Mouse (Mus musculus) MEL (cell line): ENCODE results near the gene Gm45337. TPM values are rescaled to one million over a fixed set of nuclear protein-coding genes. Genes with fewer than 3 reads are reported as not detected.
"Not testable (repeated sequence)": the region's sequence is repeated elsewhere in the genome, so short reads cannot be mapped to it uniquely, and the experiment has no call there.

Experiments
- DNase-seq: peaks from one replicate; pipeline ENCODE4 v3.0.0; 2011; ENCODE audit warnings: low read depth, low spot score
- H3K27ac ChIP-seq: 2 replicates; pipeline ENCODE4 v1.5.1; 2012; ENCODE audit warnings: low read depth, mild to moderate bottlenecking, control low read depth, low read length, moderate library complexity; ENCODE audit not compliant: control insufficient read depth
- H3K27me3 ChIP-seq, 2 experiments: fragments of 150-350 bp in 1 of 2; sonication (generic) in 1 of 2; 2 replicates each; pipeline ENCODE4 v1.6.1; 2012; ENCODE audit warnings: low read length in 2 of 2, mild to moderate bottlenecking in 2 of 2, improper control_type of control experiment in 1 of 2, moderate library complexity in 1 of 2; ENCODE audit not compliant: insufficient read depth in 2 of 2, control insufficient read depth in 1 of 2
- H3K36me3 ChIP-seq, 2 experiments: 2 replicates each; pipeline ENCODE4 v1.6.1; 2012 to 2014; ENCODE audit warnings: low read length in 2 of 2, improper control_type of control experiment in 1 of 2, inconsistent platforms in 1 of 2, mild to moderate bottlenecking in 1 of 2; ENCODE audit not compliant: insufficient read depth in 2 of 2, control insufficient read depth in 1 of 2
- H3K4me1 ChIP-seq, 2 experiments: fragments of 150-350 bp in 1 of 2; sonication (generic) in 1 of 2; 2 replicates each; pipeline ENCODE4 v1.6.1; 2012; ENCODE audit warnings: low read length in 2 of 2, improper control_type of control experiment in 1 of 2, mild to moderate bottlenecking in 1 of 2; ENCODE audit not compliant: insufficient read depth in 2 of 2, control insufficient read depth in 1 of 2
- H3K4me3 ChIP-seq, 2 experiments: fragments of 150-350 bp in 1 of 2; sonication (generic) in 1 of 2; 2 replicates each; pipeline ENCODE4 v1.5.1; 2012; ENCODE audit warnings: low read depth in 2 of 2, low read length in 2 of 2, mild to moderate bottlenecking in 2 of 2, moderate library complexity in 2 of 2, control low read depth in 1 of 2, improper control_type of control experiment in 1 of 2; ENCODE audit not compliant: control insufficient read depth in 1 of 2, insufficient read depth in 1 of 2
- H3K79me2 ChIP-seq: 2 replicates; pipeline ENCODE4 v1.6.1; 2012; ENCODE audit warnings: mild to moderate bottlenecking, low read length, moderate library complexity; ENCODE audit not compliant: control insufficient read depth, poor library complexity, insufficient read depth
- H3K9ac ChIP-seq: 2 replicates; pipeline ENCODE4 v1.6.1; 2012; ENCODE audit warnings: low read depth, mild to moderate bottlenecking, control low read depth, low read length, moderate library complexity; ENCODE audit not compliant: control insufficient read depth, poor library complexity, severe bottlenecking
- H3K9me3 ChIP-seq: fragments of 150-350 bp; sonication (generic); replicated peaks from 2 replicates; pipeline ENCODE4 v1.6.1; 2012; ENCODE audit warnings: mild to moderate bottlenecking, low read length, improper control_type of control experiment, moderate library complexity; ENCODE audit not compliant: insufficient read depth
- CHD1 ChIP-seq: IDR thresholded peaks from 2 replicates; pipeline ENCODE4 v1.6.1; 2012; ENCODE audit warnings: low read depth, mild to moderate bottlenecking, inconsistent platforms, low read length, improper control_type of control experiment
- CHD2 ChIP-seq: IDR thresholded peaks from 2 replicates; pipeline ENCODE4 v1.6.1; 2011; ENCODE audit warnings: low read length, improper control_type of control experiment
- CTCF ChIP-seq, 3 experiments: IDR thresholded peaks in 2 of 3; conservative IDR thresholded peaks in 1 of 3; 2 replicates each; pipeline ENCODE4 v1.5.1; 2011 to 2012; ENCODE audit warnings: low read length in 3 of 3, low read depth in 2 of 3, mild to moderate bottlenecking in 2 of 3, improper control_type of control experiment in 1 of 3, inconsistent platforms in 1 of 3, mixed read lengths in 1 of 3, moderate library complexity in 1 of 3; ENCODE audit not compliant: control insufficient read depth in 1 of 3, insufficient read depth in 1 of 3, poor library complexity in 1 of 3, severe bottlenecking in 1 of 3
- E2F4 ChIP-seq: IDR thresholded peaks from 2 replicates; pipeline ENCODE4 v1.6.1; 2011; ENCODE audit warnings: low read depth, low read length, improper control_type of control experiment, borderline replicate concordance
- EP300 ChIP-seq, 2 experiments: IDR thresholded peaks; 2 replicates each; pipeline ENCODE4 v1.6.1; 2011; ENCODE audit warnings: improper control_type of control experiment in 2 of 2, low read length in 2 of 2, low read depth in 1 of 2, mild to moderate bottlenecking in 1 of 2
- ETS1 ChIP-seq: IDR thresholded peaks from 2 replicates; pipeline ENCODE4 v1.6.1; 2012; ENCODE audit warnings: low read depth, mild to moderate bottlenecking, inconsistent platforms, low read length, improper control_type of control experiment, moderate library complexity
- GABPA ChIP-seq: IDR thresholded peaks from 2 replicates; pipeline ENCODE4 v1.6.1; 2012; ENCODE audit warnings: low read depth, mild to moderate bottlenecking, inconsistent platforms, low read length, improper control_type of control experiment, moderate library complexity
- JUND ChIP-seq: IDR thresholded peaks from 2 replicates; pipeline ENCODE4 v1.6.1; 2011; ENCODE audit warnings: low read depth, mild to moderate bottlenecking, improper control_type of control experiment, low read length
- MAFK ChIP-seq: IDR thresholded peaks from 2 replicates; pipeline ENCODE4 v1.6.1; 2011; ENCODE audit warnings: low read depth, mild to moderate bottlenecking, low read length, improper control_type of control experiment, borderline replicate concordance
- MAX ChIP-seq: IDR thresholded peaks from 2 replicates; pipeline ENCODE4 v1.6.1; 2011; ENCODE audit warnings: low read length, improper control_type of control experiment
- MAZ ChIP-seq: IDR thresholded peaks from 2 replicates; pipeline ENCODE4 v1.6.1; 2012; ENCODE audit warnings: low read depth, mild to moderate bottlenecking, inconsistent platforms, low read length, improper control_type of control experiment
- MXI1 ChIP-seq: IDR thresholded peaks from 2 replicates; pipeline ENCODE4 v1.6.1; 2011; ENCODE audit warnings: mild to moderate bottlenecking, low read depth, low read length, improper control_type of control experiment
- MYB ChIP-seq: IDR thresholded peaks from 2 replicates; pipeline ENCODE4 v1.6.1; 2011; ENCODE audit warnings: mild to moderate bottlenecking, low read depth, low read length, improper control_type of control experiment
- NELFE ChIP-seq: IDR thresholded peaks from 2 replicates; pipeline ENCODE4 v1.6.1; 2011; ENCODE audit warnings: low read depth, low read length, improper control_type of control experiment
- NRF1 ChIP-seq: IDR thresholded peaks from 2 replicates; pipeline ENCODE4 v1.6.1; 2014; ENCODE audit warnings: low read depth, mild to moderate bottlenecking, inconsistent platforms, low read length, improper control_type of control experiment, moderate library complexity; ENCODE audit not compliant: poor library complexity, insufficient read depth, severe bottlenecking
- POLR2AphosphoS2 ChIP-seq: IDR thresholded peaks from 2 replicates; pipeline ENCODE4 v1.6.1; 2011; ENCODE audit warnings: low read length, improper control_type of control experiment
- POLR2AphosphoS5 ChIP-seq: IDR thresholded peaks from 2 replicates; pipeline ENCODE4 v1.6.1; 2012; ENCODE audit warnings: low read depth, borderline replicate concordance, mild to moderate bottlenecking, inconsistent platforms, low read length, moderate library complexity, mixed read lengths
- RAD21 ChIP-seq: IDR thresholded peaks from 2 replicates; pipeline ENCODE4 v1.6.1; 2011; ENCODE audit warnings: mild to moderate bottlenecking, low read depth, low read length, improper control_type of control experiment
- RCOR1 ChIP-seq: IDR thresholded peaks from 2 replicates; pipeline ENCODE4 v1.6.1; 2012; ENCODE audit warnings: low read depth, mild to moderate bottlenecking, inconsistent platforms, low read length, improper control_type of control experiment
- SMC3 ChIP-seq: IDR thresholded peaks from 2 replicates; pipeline ENCODE4 v1.6.1; 2011; ENCODE audit warnings: low read depth, low read length, improper control_type of control experiment
- TCF12 ChIP-seq: IDR thresholded peaks from 2 replicates; pipeline ENCODE4 v1.6.1; 2014; ENCODE audit warnings: low read depth, mild to moderate bottlenecking, inconsistent platforms, low read length, improper control_type of control experiment, moderate library complexity
- UBTF ChIP-seq: IDR thresholded peaks from 2 replicates; pipeline ENCODE4 v1.6.1; 2012; ENCODE audit warnings: low read depth, mild to moderate bottlenecking, inconsistent platforms, low read length, improper control_type of control experiment, moderate library complexity, borderline replicate concordance; ENCODE audit not compliant: insufficient read depth
- USF2 ChIP-seq, 2 experiments: IDR thresholded peaks; 2 replicates each; pipeline ENCODE4 v1.6.1; 2011 to 2012; ENCODE audit warnings: improper control_type of control experiment in 2 of 2, low read length in 2 of 2, borderline replicate concordance in 1 of 2, inconsistent platforms in 1 of 2, low read depth in 1 of 2, mild to moderate bottlenecking in 1 of 2; ENCODE audit not compliant: insufficient read depth in 1 of 2
- ZC3H11A ChIP-seq: IDR thresholded peaks from 2 replicates; pipeline ENCODE4 v1.6.1; 2012; ENCODE audit warnings: low read depth, mild to moderate bottlenecking, inconsistent platforms, low read length, improper control_type of control experiment
- polyA plus RNA-seq, 2 experiments: library from polyadenylated mRNA; stranded (reverse) in 1 of 2; unstranded in 1 of 2; fragments of >175 nt in 1 of 2; fragments of >200 nt in 1 of 2; gene quantifications; 2 replicates each; pipeline versions ENCODE4 v1.2.1 to v1.2.4; 2012; ENCODE audit warnings: low replicate concordance in 2 of 2, low read depth in 1 of 2; ENCODE audit not compliant: insufficient read length in 2 of 2, insufficient read depth in 1 of 2, missing spikeins in 1 of 2
- total RNA-seq: library from RNA; depleted of rRNA; stranded (reverse); fragments of 300-350 nt; gene quantifications from 2 replicates; pipeline ENCODE4 v1.2.3, GENCODE M21; 2012

Gm45337 gene
- total and polyA plus RNA-seq, 3 experiments = not detected

- H3K79me2 ChIP-seq = no peaks in the 10 kb centered on the region
- no peak overlapping the region for H3K9ac ChIP-seq
- peaks cover 2 to 5% of the 10 kb centered on the region in 2 experiments for H3K27me3 ChIP-seq
- no peaks in the 10 kb centered on the region for H3K4me1 ChIP-seq
- H3K27ac ChIP-seq = no peak overlapping the region
- peak; percentile 64 for TF ChIP-seq SMC3
- TF ChIP-seq MXI1 = no peak
- no peak for TF ChIP-seq NRF1
- TF ChIP-seq RAD21 = peak; percentile 87
- no peak for TF ChIP-seq USF2 (IDR thresholded peaks at IDR 0.05; ENCODE audit: borderline replicate concordance in 1 of 2, insufficient read depth in 1 of 2, low read depth in 1 of 2, low read length in 2 of 2)
- no peak for TF ChIP-seq MAZ
- TF ChIP-seq CTCF (IDR thresholded peaks at IDR 0.05 in 2 of 3, conservative IDR thresholded peaks at IDR 0.05 in 1 of 3; ENCODE audit: control insufficient read depth in 1 of 3, insufficient read depth in 1 of 3, low read depth in 2 of 3, low read length in 3 of 3, poor library complexity in 1 of 3, severe bottlenecking in 1 of 3) = peak; percentile 53 to 83 (median 78)
- TF ChIP-seq UBTF = no peak
- TF ChIP-seq MAX = no peak
- TF ChIP-seq MAFK = no peak
- no peak for TF ChIP-seq TCF12
- peak; percentile 53; the same call in 1 of the 2 replicates for TF ChIP-seq ZC3H11A
- H3K36me3 ChIP-seq = no peaks in the 10 kb centered on the region
- no peak overlapping the region for H3K4me3 ChIP-seq
- DNase-seq = peak; percentile 55
- no peaks in the 10 kb centered on the region for H3K9me3 ChIP-seq
Observed at GRCm38 (mm10) chr7:142169836-142170235, 25.4 kb upstream of the Gm45337 start.

GRCm38 (mm10) chr7:142165639-142166038 lies 21.2 kb upstream of the Gm45337 start, which contains the start of gene Gm4553:
Gene Gm4553 (minus strand): TSS chr7:142165739.
- H3K9ac ChIP-seq, H3K9me3 ChIP-seq, H3K4me1 ChIP-seq, H3K79me2 ChIP-seq, DNase-seq, H3K4me3 ChIP-seq, H3K27ac ChIP-seq, H3K27me3 ChIP-seq, H3K36me3 ChIP-seq: not testable (repeated sequence)

GRCm38 (mm10) chr7:142159366-142159765 lies 15.0 kb upstream of the Gm45337 start:
- TF ChIP-seq POLR2AphosphoS2 (no peak), CHD2 (no peak), POLR2AphosphoS5 (no peak), RCOR1 (no peak), CHD1 (no peak), ETS1 (no peak), E2F4 (no peak), NRF1 (no peak), GABPA (no peak), EP300 (IDR thresholded peaks at IDR 0.05; ENCODE audit: low read depth in 1 of 2, low read length in 2 of 2) (no peak), MYB (no peak), ZC3H11A (no peak), NELFE (no peak), JUND (no peak), MXI1 (no peak)
- TF ChIP-seq, all 39 proteins: peak for 0
- DNase-seq = no peak
- Histone ChIP-seq H3K9me3 (no peaks in the 10 kb centered on the region), H3K4me1 (no peaks in the 10 kb centered on the region), H3K4me3 (no peak overlapping the region), H3K27me3 (peaks cover 0 to 4% of the 10 kb centered on the region in 2 experiments), H3K79me2 (no peaks in the 10 kb centered on the region), H3K27ac (no peak overlapping the region), H3K9ac (no peak overlapping the region), H3K36me3 (no peaks in the 10 kb centered on the region)
